Mouse (Mus musculus) embryonic stem cell, embryonic (primary cell): ENCODE measurements around the gene Babam2.

Experiments
- CTCF ChIA-PET, 4 experiments: fragments of 300-600 bp in 2 of 4; fragments of 350-600 bp in 2 of 4; sonication (Branson Sonifier 250); formaldehyde crosslinking; loops; one replicate each; lab custom pipeline; 2022; ENCODE audit warnings: inconsistent platforms in 2 of 4; lab: Charles Lee
- POLR2A ChIA-PET, 4 experiments: fragments of 300-600 bp in 2 of 4; fragments of 350-600 bp in 2 of 4; sonication (Branson Sonifier 250); formaldehyde crosslinking; loops; one replicate each; lab custom pipeline; 2022; ENCODE audit warnings: antibody characterized with exemption in 4 of 4, inconsistent platforms in 1 of 4; lab: Charles Lee

The Babam2 gene

GRCm38 (mm10) chr5:31810796-31811662 is 113.5 kb downstream of the Babam2 start:
- ChIA-PET CTCF (no interaction called here), POLR2A (no interaction called here)

GRCm38 (mm10) chr5:31811663-31812001 is 114.1 kb downstream of the Babam2 start:
- POLR2A ChIA-PET: no interaction called here

GRCm38 (mm10) chr5:31813156-31813675 is 115.7 kb downstream of the Babam2 start:
- ChIA-PET POLR2A (interaction anchor here in 1 of 4 experiments (0.6 kb wide), 1 partner anchor 27 kb away, joined by 3 read pairs; no protein-coding TSS in a partner anchor), CTCF (no interaction called here)

More at GRCm38 (mm10) chr5:31811663-31812001, 114.1 kb downstream of the Babam2 start:
- CTCF ChIA-PET: no interaction called here

GRCm38 (mm10) chr5:31814068-31814467 is 116.6 kb downstream of the Babam2 start:
- POLR2A ChIA-PET: no interaction called here
- CTCF ChIA-PET: interaction anchor here in 1 of 4 experiments (0.5 kb wide), 1 partner anchor 953 kb away, joined by 3 read pairs; no protein-coding TSS in a partner anchor

- CTCF ChIA-PET: no interaction called here
- POLR2A ChIA-PET: interaction anchor here in 2 of 4 experiments (1.0 to 1.3 kb wide), 3 partner anchors 11 to 24 kb away, joined by 3 to 7 read pairs (median 5); no protein-coding TSS in a partner anchor
Measured at GRCm38 (mm10) chr5:31815129-31815528, 117.6 kb downstream of the Babam2 start.

- POLR2A ChIA-PET: interaction anchor here in 2 of 4 experiments (1.0 to 1.3 kb wide), 3 partner anchors 11 to 25 kb away, joined by 3 to 7 read pairs (median 5); no protein-coding TSS in a partner anchor
- CTCF ChIA-PET: interaction anchor here in 1 of 4 experiments (0.5 kb wide), 1 partner anchor 221 kb away, joined by 3 read pairs; no protein-coding TSS in a partner anchor
Measured at GRCm38 (mm10) chr5:31816082-31816481, 118.6 kb downstream of the Babam2 start.

GRCm38 (mm10) chr5:31820801-31821200 is 123.3 kb downstream of the Babam2 start:
- ChIA-PET CTCF (interaction anchor here in 1 of 4 experiments (0.6 kb wide), 1 partner anchor 482 kb away, joined by 4 read pairs; no protein-coding TSS in a partner anchor), POLR2A (interaction anchor here in 2 of 4 experiments (0.6 to 1.4 kb wide), 7 partner anchors 10 to 186 kb away, joined by 3 to 4 read pairs (median 3); no protein-coding TSS in a partner anchor)

- CTCF ChIA-PET: interaction anchor here in 1 of 4 experiments (0.6 kb wide), 1 partner anchor 482 kb away, joined by 4 read pairs; no protein-coding TSS in a partner anchor
Measured at GRCm38 (mm10) chr5:31821204-31821603, 123.7 kb downstream of the Babam2 start.

GRCm38 (mm10) chr5:31823673-31824072 is 126.2 kb downstream of the Babam2 start:
- POLR2A ChIA-PET: no interaction called here
- CTCF ChIA-PET: interaction anchor here in 2 of 4 experiments (0.7 to 1.0 kb wide), 2 partner anchors 86 to 1641 kb away, joined by 3 read pairs; no protein-coding TSS in a partner anchor

More at GRCm38 (mm10) chr5:31821204-31821603, 123.7 kb downstream of the Babam2 start:
- POLR2A ChIA-PET: interaction anchor here in 2 of 4 experiments (1.0 to 1.4 kb wide), 6 partner anchors 10 to 186 kb away, joined by 3 to 4 read pairs (median 3); no protein-coding TSS in a partner anchor

- ChIA-PET CTCF (interaction anchor here in 1 of 4 experiments (0.7 kb wide), 1 partner anchor 1641 kb away, joined by 3 read pairs; no protein-coding TSS in a partner anchor), POLR2A (no interaction called here)
Measured at GRCm38 (mm10) chr5:31824126-31824525, 126.6 kb downstream of the Babam2 start.

- ChIA-PET POLR2A (interaction anchor here in 1 of 4 experiments (0.6 to 0.9 kb wide), 2 partner anchors 130 to 205 kb away, joined by 3 read pairs; no protein-coding TSS in a partner anchor), CTCF (no interaction called here)
Measured at GRCm38 (mm10) chr5:31827304-31827703, 129.8 kb downstream of the Babam2 start.

- ChIA-PET CTCF (no interaction called here), POLR2A (interaction anchor here in 1 of 4 experiments (0.6 to 1.4 kb wide), 4 partner anchors 10 to 205 kb away, joined by 3 read pairs; no protein-coding TSS in a partner anchor)
Measured at GRCm38 (mm10) chr5:31827896-31828295, 130.4 kb downstream of the Babam2 start.

GRCm38 (mm10) chr5:31828747-31829146 is 131.3 kb downstream of the Babam2 start:
- POLR2A ChIA-PET: interaction anchor here in 1 of 4 experiments (0.6 to 1.4 kb wide), 2 partner anchors 10 to 512 kb away, joined by 3 read pairs; no protein-coding TSS in a partner anchor
- CTCF ChIA-PET: interaction anchor here in 2 of 4 experiments (0.6 to 0.7 kb wide), 2 partner anchors 310 to 323 kb away, joined by 3 to 4 read pairs; no protein-coding TSS in a partner anchor

GRCm38 (mm10) chr5:31829588-31829987 is 132.1 kb downstream of the Babam2 start:
- CTCF ChIA-PET: interaction anchor here in 1 of 4 experiments (0.6 kb wide), 1 partner anchor 292 kb away, joined by 4 read pairs; no protein-coding TSS in a partner anchor
- POLR2A ChIA-PET: interaction anchor here in 1 of 4 experiments (1.5 kb wide), 1 partner anchor 29 kb away, joined by 4 read pairs; no protein-coding TSS in a partner anchor

- ChIA-PET CTCF (no interaction called here), POLR2A (interaction anchor here in 1 of 4 experiments (1.3 to 1.4 kb wide), 3 partner anchors 11 to 94 kb away, joined by 3 read pairs; no protein-coding TSS in a partner anchor)
Measured at GRCm38 (mm10) chr5:31831587-31831986, 134.1 kb downstream of the Babam2 start.

- ChIA-PET POLR2A (no interaction called here), CTCF (no interaction called here)
Measured at GRCm38 (mm10) chr5:31835691-31836090, 138.2 kb downstream of the Babam2 start.

- ChIA-PET POLR2A (interaction anchor here in 2 of 4 experiments (0.6 to 0.7 kb wide), 3 partner anchors 17 to 923 kb away, joined by 3 to 5 read pairs (median 3); no protein-coding TSS in a partner anchor), CTCF (interaction anchor here in 1 of 4 experiments (0.6 kb wide), 1 partner anchor 93 kb away, joined by 8 read pairs; no protein-coding TSS in a partner anchor)
Measured at GRCm38 (mm10) chr5:31839973-31840372, 142.5 kb downstream of the Babam2 start.

- CTCF ChIA-PET: no interaction called here
Measured at GRCm38 (mm10) chr5:31840406-31840805, 142.9 kb downstream of the Babam2 start.

More at GRCm38 (mm10) chr5:31840406-31840805, 142.9 kb downstream of the Babam2 start:
- POLR2A ChIA-PET: interaction anchor here in 2 of 4 experiments (0.7 to 1.1 kb wide), 3 partner anchors 16 to 923 kb away, joined by 3 read pairs; no protein-coding TSS in a partner anchor
